Mouse (Mus musculus) left cerebral cortex, postnatal 25 days (tissue): ENCODE data around the gene Gm572. TPM values are rescaled to one million over a fixed set of nuclear protein-coding genes. Genes with fewer than 3 reads are reported as not detected.

Source experiments
- DNase-seq, 2 experiments: peaks; one replicate each; pipeline ENCODE4 v3.0.0; 2022; ENCODE audit warnings: low spot score in 2 of 2, mixed read lengths in 1 of 2
- intact Hi-C: fragments of 180-260 bp; cut with DNase I; formaldehyde crosslinking; loops from one replicate; pipeline ENCODE4 v1.15.1; 2025
- total RNA-seq, 2 experiments: library from RNA; stranded (reverse); gene quantifications; 2 replicates each; pipeline ENCODE4 v1.2.3; 2021

Gene Gm572
- total RNA-seq, result not detected

- no peak for DNase-seq
- intact Hi-C loops, result no loop called here
These were observed at the start of gene Gm572 for GRCm38 (mm10) chr4:148643291-148644156. TSS of gene Gm572 (plus strand) at chr4:148643317.

DNA sequence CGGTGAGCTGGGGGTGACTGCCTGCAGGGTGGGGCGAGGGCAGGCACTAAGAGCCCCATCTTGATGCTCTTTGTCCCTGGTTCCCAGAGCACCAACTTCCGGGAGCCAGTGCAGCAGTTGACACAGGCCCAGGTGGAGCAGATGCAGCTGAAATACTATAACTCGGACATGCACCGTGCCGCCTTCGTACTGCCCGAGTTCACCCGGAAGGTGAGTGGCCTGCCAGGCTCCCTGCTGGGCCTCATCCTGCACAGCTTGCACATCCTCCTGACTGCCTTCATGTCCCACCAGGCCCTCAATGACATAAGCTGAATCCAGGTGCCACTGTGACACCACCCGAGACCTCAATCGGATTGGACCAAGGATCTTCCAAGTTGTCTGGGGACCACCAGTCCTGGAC lies 49.1 kb upstream of the Gm572 start:
- intact Hi-C loops, result no loop called here
- no peak for DNase-seq

DNA sequence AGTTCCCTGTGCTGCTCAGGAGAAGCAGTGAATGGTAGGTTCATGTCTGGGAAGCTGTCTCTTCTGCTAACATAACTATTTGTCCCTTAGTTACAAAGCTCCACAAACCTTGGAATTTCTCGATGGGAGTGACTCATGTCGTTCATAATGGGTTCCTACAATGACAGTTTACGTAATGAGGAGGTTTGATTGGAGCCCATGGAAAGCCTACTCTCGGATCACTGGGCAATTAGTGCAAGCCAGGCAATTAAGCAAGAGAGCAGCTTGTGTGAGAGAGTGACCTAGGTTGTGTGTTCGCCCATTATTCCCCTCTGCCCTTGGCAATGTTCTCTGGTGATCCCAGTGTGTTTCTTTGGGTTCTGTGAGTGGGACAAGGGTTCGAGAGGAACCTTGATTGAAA lies 47.2 kb upstream of the Gm572 start:
- no peak for DNase-seq
- intact Hi-C loops, result no loop called here

- intact Hi-C loops, result no loop called here
- DNase-seq, result no peak
These were observed 46.4 kb upstream of the Gm572 start for GRCm38 (mm10) chr4:148596731-148597130.

DNA sequence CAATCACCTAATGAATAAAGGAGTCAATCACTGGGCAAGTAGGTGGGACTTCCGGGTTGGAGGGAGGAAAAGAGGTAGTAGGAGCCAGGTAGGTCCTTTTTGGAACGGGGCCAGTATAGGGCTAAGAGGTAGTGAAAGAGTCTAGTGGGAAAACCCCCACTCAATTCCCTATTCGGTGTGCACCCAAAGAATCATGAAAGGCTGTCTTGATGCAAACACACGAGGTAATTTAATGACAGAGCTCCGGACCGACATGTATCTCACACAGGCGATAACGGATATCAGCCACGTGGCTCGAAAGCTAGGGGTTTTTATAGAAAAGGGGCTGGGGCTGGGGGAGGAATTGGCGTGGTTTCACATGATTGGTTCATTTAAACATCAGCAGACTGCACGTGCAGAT lies 44.3 kb upstream of the Gm572 start:
- intact Hi-C loops, result no loop called here
- DNase-seq, result no peak

GRCm38 (mm10) chr4:148600316-148600715 lies 42.8 kb upstream of the Gm572 start:
- no peak for DNase-seq

DNA sequence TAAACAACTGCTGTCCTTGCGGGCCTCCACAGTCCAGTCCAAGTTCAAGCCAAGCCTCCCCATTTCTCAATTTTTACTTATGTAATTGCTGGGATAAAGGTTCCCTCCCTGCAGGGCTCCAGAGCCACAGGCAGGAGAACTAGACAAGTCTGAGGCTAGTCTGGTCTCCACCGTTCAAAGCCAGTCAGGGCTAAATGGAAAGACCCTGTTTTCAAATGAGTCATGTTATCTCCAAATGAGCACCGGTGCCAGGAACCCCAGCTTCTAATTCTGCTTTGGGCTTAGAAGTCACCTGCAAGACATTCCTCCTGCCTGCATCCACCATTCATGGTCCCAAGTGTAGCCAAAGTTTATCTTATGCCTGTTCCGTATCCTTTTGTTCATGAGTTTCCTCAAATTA lies 41.2 kb upstream of the Gm572 start:
- intact Hi-C loops, result no loop called here
- DNase-seq, result no peak

More at GRCm38 (mm10) chr4:148600316-148600715, 42.8 kb upstream of the Gm572 start:
- intact Hi-C loops, result no loop called here

GRCm38 (mm10) chr4:148602357-148603120 lies 40.6 kb upstream of the Gm572 start, which contains the start of gene Masp2:
TSS of gene Masp2 (plus strand) at chr4:148602554.
- intact Hi-C loops, result no loop called here

GRCm38 (mm10) chr4:148603376-148604139 lies 39.6 kb upstream of the Gm572 start:
- peak in 1 of 2 experiments; percentile 61 for DNase-seq
- intact Hi-C loops, result no loop called here

More at GRCm38 (mm10) chr4:148602357-148603120, 40.6 kb upstream of the Gm572 start, which contains the start of gene Masp2:
- peak in 1 of 2 experiments; percentile 28 for DNase-seq

- peak; percentile 67 to 93 for DNase-seq
- intact Hi-C loops, result no loop called here
These were observed 39.0 kb upstream of the Gm572 start for GRCm38 (mm10) chr4:148604141-148604540.

- peak in 1 of 2 experiments; percentile 65 for DNase-seq
- intact Hi-C loops, result loop anchor here (5.0 kb wide), 1 partner anchor 47 kb away; the partner anchor contains the start of gene Exosc10
These were observed 38.5 kb upstream of the Gm572 start for GRCm38 (mm10) chr4:148604541-148605165.

DNA sequence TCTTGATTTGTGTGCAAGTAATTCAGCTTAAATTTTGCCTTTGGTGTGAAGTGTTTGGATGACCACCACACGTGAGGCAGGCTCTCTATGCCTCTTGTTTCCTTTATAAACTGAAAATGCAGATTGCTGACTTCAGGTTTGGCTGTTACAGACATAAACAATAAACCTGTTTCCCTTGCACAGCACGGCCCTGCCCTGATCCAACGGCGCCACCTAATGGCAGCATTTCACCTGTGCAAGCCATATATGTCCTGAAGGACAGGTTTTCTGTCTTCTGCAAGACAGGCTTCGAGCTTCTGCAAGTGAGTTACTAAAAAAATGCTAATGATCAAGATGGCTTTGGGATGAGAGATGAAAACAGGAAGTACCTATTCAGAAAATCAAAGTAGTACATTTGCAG lies 35.4 kb upstream of the Gm572 start:
- intact Hi-C loops, result loop anchor here (5.0 kb wide), 1 partner anchor 50 kb away; the partner anchor contains the start of gene Exosc10

DNA sequence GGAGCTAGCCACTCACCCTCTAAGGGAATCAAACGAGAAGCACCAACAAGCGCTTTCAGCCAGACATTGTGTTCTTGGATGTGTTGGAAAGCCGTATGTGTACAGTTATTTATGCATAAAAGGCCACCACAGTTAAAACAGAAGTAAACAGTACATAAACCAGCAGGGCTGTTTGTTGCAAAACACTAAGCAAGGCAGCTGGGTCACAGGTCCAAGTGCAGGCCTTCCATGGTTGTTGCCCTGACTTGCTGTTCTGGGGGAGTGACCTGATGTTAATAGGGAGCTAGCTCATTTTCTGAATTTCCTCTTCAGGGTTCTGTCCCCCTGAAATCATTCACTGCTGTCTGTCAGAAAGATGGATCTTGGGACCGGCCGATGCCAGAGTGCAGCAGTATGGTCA lies 33.3 kb upstream of the Gm572 start:
- intact Hi-C loops, result loop anchor here (5.0 kb wide), 1 partner anchor 53 kb away; the partner anchor contains the start of gene Exosc10

More for the DNA sequence above, 35.4 kb upstream of the Gm572 start:
- peak; percentile 71 to 80 for DNase-seq

GRCm38 (mm10) chr4:148610631-148611364 lies 32.3 kb upstream of the Gm572 start:
- DNase-seq, result no peak
- intact Hi-C loops, result no loop called here

More for the DNA sequence above, 33.3 kb upstream of the Gm572 start:
- no peak for DNase-seq

DNA sequence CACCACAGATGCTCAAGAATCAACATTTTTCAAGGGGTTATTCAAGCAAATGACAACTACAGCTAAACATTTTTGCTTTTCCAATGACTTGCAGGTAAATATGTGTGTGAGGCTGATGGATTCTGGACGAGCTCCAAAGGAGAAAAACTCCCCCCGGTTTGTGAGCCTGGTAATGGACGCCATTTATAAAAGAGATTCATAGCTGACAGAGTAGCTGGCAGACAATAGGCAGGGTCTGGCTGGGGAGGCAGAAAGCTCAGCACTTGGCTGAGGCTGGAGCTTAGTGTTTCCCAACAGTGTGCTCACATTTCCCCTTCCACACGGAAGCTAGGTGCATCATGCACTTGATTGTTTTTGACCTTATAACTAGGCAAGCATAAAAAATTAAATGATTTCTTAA lies 30.6 kb upstream of the Gm572 start:
- no peak for DNase-seq
- intact Hi-C loops, result no loop called here

- intact Hi-C loops, result no loop called here
- no peak for DNase-seq
These were observed 29.4 kb upstream of the Gm572 start for GRCm38 (mm10) chr4:148613738-148614137.

DNA sequence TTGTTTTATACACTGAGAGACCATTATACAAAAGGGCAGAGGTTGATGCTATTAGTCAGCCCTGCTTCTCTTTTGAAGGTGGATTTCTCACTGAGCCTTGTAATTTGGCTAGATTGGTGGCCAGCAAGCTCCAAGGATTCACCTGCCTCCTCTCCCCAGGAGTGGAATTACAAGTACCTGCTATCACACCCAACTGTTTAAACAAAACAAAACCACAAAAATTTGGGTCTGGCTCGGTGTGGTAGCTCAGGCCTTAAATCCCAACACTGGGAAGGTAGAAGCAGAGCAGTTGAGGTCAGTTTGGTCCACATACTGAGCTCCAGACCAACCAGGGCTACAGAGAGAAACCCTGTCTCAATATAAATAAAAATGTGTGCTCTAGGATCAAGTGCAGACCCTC lies 23.3 kb upstream of the Gm572 start:
- intact Hi-C loops, result no loop called here

GRCm38 (mm10) chr4:148620718-148621117 lies 22.4 kb upstream of the Gm572 start:
- intact Hi-C loops, result no loop called here
- no peak for DNase-seq

More for the DNA sequence above, 23.3 kb upstream of the Gm572 start:
- no peak for DNase-seq
